Mouse (Mus musculus) ES-E14 (cell line): ENCODE results near the gene Bcl7a. TPM values are rescaled to one million over a fixed set of nuclear protein-coding genes. Genes with fewer than 3 reads are reported as not detected.

ENCODE experiments used
- DNase-seq: peaks from one replicate; pipeline ENCODE4 v3.0.0-alpha.2; 2013; ENCODE audit warnings: low read depth, low spot score
- H3K27ac ChIP-seq: 2 replicates; pipeline ENCODE4 v1.5.1; 2012; ENCODE audit warnings: low read depth, mild to moderate bottlenecking, low read length, moderate library complexity, mixed read lengths; ENCODE audit not compliant: poor library complexity, insufficient read depth, severe bottlenecking
- H3K36me3 ChIP-seq: 2 replicates; pipeline ENCODE4 v1.6.1; 2012; ENCODE audit warnings: mild to moderate bottlenecking, low read length, moderate library complexity, mixed read lengths; ENCODE audit not compliant: control insufficient read depth, poor library complexity, insufficient read depth, severe bottlenecking
- H3K4me1 ChIP-seq, 2 experiments: fragments of 150-350 bp in 1 of 2; sonication (generic) in 1 of 2; 2 replicates each; pipeline ENCODE4 v1.6.1; 2012; ENCODE audit warnings: low read length in 2 of 2, mild to moderate bottlenecking in 1 of 2, mixed read lengths in 1 of 2; ENCODE audit not compliant: control insufficient read depth in 2 of 2, insufficient read depth in 2 of 2, poor library complexity in 1 of 2
- H3K4me3 ChIP-seq, 2 experiments: fragments of 150-350 bp in 1 of 2; sonication (generic) in 1 of 2; 2 replicates each; pipeline ENCODE4 v1.5.1; 2012; ENCODE audit warnings: low read length in 2 of 2, low read depth in 1 of 2, mild to moderate bottlenecking in 1 of 2, mixed read lengths in 1 of 2; ENCODE audit not compliant: insufficient read depth in 1 of 2, poor library complexity in 1 of 2, severe bottlenecking in 1 of 2
- H3K9ac ChIP-seq: 2 replicates; pipeline ENCODE4 v1.6.1; 2012; ENCODE audit warnings: low read depth, mild to moderate bottlenecking, low read length, mixed read lengths; ENCODE audit not compliant: poor library complexity, insufficient read depth, severe bottlenecking
- H3K9me3 ChIP-seq: fragments of 150-350 bp; sonication (generic); 2 replicates; pipeline ENCODE4 v1.6.1; 2012; ENCODE audit warnings: low read depth, mild to moderate bottlenecking, low read length; ENCODE audit not compliant: control insufficient read depth, insufficient read depth
- CHD2 ChIP-seq: IDR thresholded peaks from 2 replicates; pipeline ENCODE4 v1.6.1; 2014; ENCODE audit warnings: mild to moderate bottlenecking, low read depth, low read length, inconsistent platforms
- HCFC1 ChIP-seq: IDR thresholded peaks from 2 replicates; pipeline ENCODE4 v1.6.1; 2012; ENCODE audit warnings: low read length, inconsistent platforms, borderline replicate concordance; ENCODE audit not compliant: insufficient read depth
- MAFK ChIP-seq: IDR thresholded peaks from 2 replicates; pipeline ENCODE4 v1.6.1; 2014; ENCODE audit warnings: mild to moderate bottlenecking, low read depth, low read length, inconsistent platforms; ENCODE audit not compliant: insufficient read depth
- ZC3H11A ChIP-seq: IDR thresholded peaks from 2 replicates; pipeline ENCODE4 v1.6.1; 2012; ENCODE audit warnings: low read depth, mild to moderate bottlenecking, inconsistent platforms, low read length, borderline replicate concordance
- ZNF384 ChIP-seq: IDR thresholded peaks from 2 replicates; pipeline ENCODE4 v1.6.1; 2012; ENCODE audit warnings: low read depth, low read length, inconsistent platforms
- in situ Hi-C, 2 experiments: fragments of 600-800 bp; cut with MboI; formaldehyde crosslinking; loops; one replicate each; pipeline ENCODE4 v1.15.1; 2025; ENCODE audit warnings: low sequenced_read_pairs in 2 of 2, inconsistent platforms in 1 of 2; ENCODE audit not compliant: unreplicated experiment in 2 of 2
- total RNA-seq: library from RNA; depleted of rRNA; stranded (reverse); fragments of 300-350 nt; gene quantifications from 2 replicates; pipeline ENCODE4 v1.2.3, GENCODE M21; 2012

Gene Bcl7a
- total RNA-seq, 1 experiment, result 8.0 TPM

- H3K9ac ChIP-seq, result no peak overlapping the region; the same call in 1 of the 2 replicates
- H3K4me3 ChIP-seq, result no peak overlapping the region
- in situ Hi-C loops, result no loop called here
- H3K9me3 ChIP-seq, result no peaks in the 10 kb centered on the region
- H3K27ac ChIP-seq, result no peak overlapping the region; the same call in 1 of the 2 replicates
- peaks cover 7 to 19% of the 10 kb centered on the region in 2 experiments for H3K4me1 ChIP-seq
- DNase-seq, result no peak
- TF ChIP-seq CHD2, result no peak
- TF ChIP-seq MAFK, result no peak
- TF ChIP-seq ZNF384, result no peak
- no peak for TF ChIP-seq HCFC1
- TF ChIP-seq ZC3H11A, result no peak
- H3K36me3 ChIP-seq, result no peaks in the 10 kb centered on the region
These were observed 35.1 kb downstream of the Bcl7a start for GRCm38 (mm10) chr5:123378712-123379111.

DNA sequence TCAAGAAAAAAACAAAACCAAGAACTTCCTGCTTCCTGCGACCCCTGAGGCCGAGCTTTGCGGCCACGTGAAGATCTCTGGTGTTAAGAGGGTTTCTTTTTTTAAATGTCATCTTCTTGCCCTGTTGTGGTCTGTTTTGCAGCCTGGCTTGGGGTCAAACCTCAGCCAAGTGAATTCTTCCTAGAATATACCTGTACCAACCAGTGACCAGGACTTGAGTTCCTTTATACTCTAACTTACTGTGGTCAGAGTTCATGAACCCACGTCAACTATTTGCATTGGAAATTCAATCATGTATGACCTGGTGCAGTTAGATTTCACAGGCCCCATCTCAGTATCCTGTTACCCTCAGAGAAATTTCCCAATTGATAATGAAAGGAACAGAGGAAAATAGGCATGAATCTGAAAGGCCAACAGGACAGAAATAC lies 35.9 kb downstream of the Bcl7a start:
- no peak overlapping the region for H3K27ac ChIP-seq
- no peak for DNase-seq
- in situ Hi-C loops, result no loop called here
- H3K4me3 ChIP-seq, result no peak overlapping the region
- no peaks in the 10 kb centered on the region for H3K36me3 ChIP-seq
- H3K9ac ChIP-seq, result no peak overlapping the region
- no peaks in the 10 kb centered on the region for H3K9me3 ChIP-seq
- H3K4me1 ChIP-seq, result peaks cover 7 to 16% of the 10 kb centered on the region in 2 experiments
- no peak for TF ChIP-seq ZNF384

DNA sequence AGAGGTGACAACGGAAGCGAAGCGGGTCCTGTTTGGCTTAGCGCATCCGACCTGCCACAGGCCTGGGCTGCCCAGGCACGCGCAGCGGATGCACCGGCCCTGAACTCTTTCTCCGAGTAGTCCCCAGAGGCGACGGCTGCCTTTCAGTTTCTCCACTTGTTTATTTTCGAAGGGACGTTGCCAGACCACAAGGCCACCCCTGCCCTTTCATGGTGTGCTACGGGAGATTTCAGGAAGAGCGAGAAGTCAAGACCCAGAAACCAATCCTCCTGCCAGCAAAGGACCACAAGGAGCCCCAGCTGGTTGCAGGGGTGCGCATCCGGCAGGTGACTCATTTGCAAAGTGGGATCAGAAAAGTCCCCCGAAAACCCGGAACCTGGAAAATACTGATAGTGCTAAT lies 38.3 kb downstream of the Bcl7a start:
- peak overlapping the region; percentile 17 to 47; a peak in 3 of 4 replicates for H3K4me3 ChIP-seq
- no peak for DNase-seq
- in situ Hi-C loops, result no loop called here
- H3K27ac ChIP-seq, result no peak overlapping the region
- H3K36me3 ChIP-seq, result no peaks in the 10 kb centered on the region
- no peaks in the 10 kb centered on the region for H3K9me3 ChIP-seq
- H3K9ac ChIP-seq, result no peak overlapping the region; the same call in 1 of the 2 replicates
- peaks cover 7 to 16% of the 10 kb centered on the region in 2 experiments for H3K4me1 ChIP-seq
- TF ChIP-seq ZNF384, result no peak
- no peak for TF ChIP-seq CHD2

DNA sequence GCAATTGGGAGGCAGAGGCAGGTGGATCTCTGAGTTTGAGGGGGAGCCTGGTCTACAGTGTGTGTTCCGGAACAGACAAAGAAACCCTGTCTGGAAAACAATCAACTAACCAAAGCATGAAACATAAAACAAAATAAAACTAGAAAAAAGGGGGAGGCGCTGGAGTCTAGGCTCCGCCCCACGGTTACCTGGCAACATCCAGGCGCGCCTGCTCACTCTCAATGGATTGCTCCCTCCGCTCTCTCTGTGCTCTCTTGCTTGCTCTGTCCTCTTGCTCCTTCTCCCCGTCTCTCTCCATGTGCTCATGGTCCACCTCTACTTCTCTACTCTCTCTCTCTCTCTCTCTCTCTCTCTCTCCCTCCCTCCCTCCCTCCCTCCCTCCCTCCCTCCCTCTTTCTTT lies 39.1 kb downstream of the Bcl7a start:
- in situ Hi-C loops, result no loop called here
- no peaks in the 10 kb centered on the region for H3K36me3 ChIP-seq
- H3K27ac ChIP-seq, result no peak overlapping the region
- peaks cover 4 to 12% of the 10 kb centered on the region in 2 experiments; a peak in 3 of 4 replicates for H3K4me1 ChIP-seq
- TF ChIP-seq MAFK (no peak), ZNF384 (no peak), CHD2 (no peak), HCFC1 (no peak), ZC3H11A (no peak)
- DNase-seq, result no peak
- 0 out of 4 replicates have a peak overlapping the region, but pooled peaks of 1 of the 2 experiments have one; percentile 47 for H3K4me3 ChIP-seq
- H3K9me3 ChIP-seq, result no peaks in the 10 kb centered on the region
- no peak overlapping the region for H3K9ac ChIP-seq

GRCm38 (mm10) chr5:123388452-123388851 lies 44.8 kb downstream of the Bcl7a start:
- Histone ChIP-seq H3K4me1 (peaks cover 5 to 7% of the 10 kb centered on the region in 2 experiments; a peak in 3 of 4 replicates), H3K36me3 (no peaks in the 10 kb centered on the region), H3K9ac (no peak overlapping the region), H3K4me3 (no peak overlapping the region), H3K9me3 (no peaks in the 10 kb centered on the region), H3K27ac (no peak overlapping the region)
- no peak for DNase-seq
- in situ Hi-C loops, result no loop called here
- TF ChIP-seq ZNF384 (no peak), MAFK (no peak), HCFC1 (no peak), CHD2 (no peak), ZC3H11A (no peak)
